Mouse (Mus musculus) stomach, postnatal 0 days (tissue): ENCODE results near the gene Fbxo46.

Source experiments
- CTCF ChIP-seq: IDR thresholded peaks from 2 replicates; pipeline ENCODE4 v1.5.1; 2016; ENCODE audit warnings: antibody characterized with exemption, low read depth, mild to moderate bottlenecking, moderate library complexity
- EP300 ChIP-seq: optimal IDR thresholded peaks from 2 replicates; pipeline ENCODE3; 2016; ENCODE audit warnings: antibody characterized with exemption

- no peak for TF ChIP-seq EP300
- no peak for TF ChIP-seq CTCF
Observed at GRCm38 (mm10) chr7:19091913-19092312, 27.7 kb upstream of the Fbxo46 start.
